Mouse (Mus musculus): ENCODE measurements at regions not wholly inside any gene's neighbourhood (a gene's known extent, or its start where the extent isn't known, plus 50 kb on each side); places are given as distances from the start of the nearest gene placed in this dataset.

DNA sequence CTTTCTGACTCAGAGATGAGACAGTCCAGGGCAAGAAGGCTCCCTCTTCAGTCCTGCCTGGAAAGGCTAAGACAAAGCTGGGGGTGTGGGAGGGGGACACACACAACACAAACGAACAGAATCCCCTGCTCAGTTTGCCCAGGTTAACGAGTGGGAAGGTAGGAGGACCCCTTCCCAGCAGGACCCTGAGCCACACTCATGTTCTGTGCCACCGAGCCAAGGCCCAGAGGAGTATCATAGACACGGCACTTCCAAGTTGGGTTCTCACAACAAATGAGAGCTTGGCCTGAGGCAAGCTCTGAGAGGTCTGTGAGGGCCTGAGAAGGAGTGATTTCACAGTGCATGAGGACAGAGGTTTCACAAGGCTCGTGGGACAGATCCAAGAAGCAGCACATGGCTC is 72.7 kb upstream of the Dazl start:
- no peak for TF ChIP-seq CTCF (IDR thresholded peaks at IDR 0.05)
- TF ChIP-seq EP300 (IDR thresholded peaks at IDR 0.05): no peak
